Mouse (Mus musculus): ENCODE data around the gene Mark2. TPM values are rescaled to one million over a fixed set of nuclear protein-coding genes. Genes with fewer than 3 reads are reported as not detected.

Mark2 gene
- polyA plus RNA-seq (2014; fragmentation: Nextera tagmentation; extraction: Ambion mirVana), result 47.4 and 50.7 TPM in 2 replicates

GRCm38 (mm10) chr19:7341512-7342397 is at the start of gene Mark2:
Gene Mark2 (minus strand): TSS chr19:7341860.
- ATAC-seq (ENCODE audit: low FRiP score) (peak; percentile 94), DNase-seq (ENCODE audit: low spot score) (peak; percentile 100)
- 2% methylated on average over 61 of the region's 63 CpGs for WGBS
- H3K27me3 ChIP-seq (ENCODE audit: control insufficient read depth, insufficient read depth, low read length), result no peaks in the 10 kb centered on the region
- no peaks in the 10 kb centered on the region for H3K36me3 ChIP-seq (ENCODE audit: control insufficient read depth, insufficient read depth, low read length)
- H3K27ac ChIP-seq (ENCODE audit: low read depth, low read length), result peak within 1 kb of the TSS; percentile 77
- H3K9ac ChIP-seq (ENCODE audit: low read depth, low read length), result peak within 1 kb of the TSS; percentile 82
- H3K4me2 ChIP-seq (replicated peaks; ENCODE audit: low read depth, low read length), result peak within 1 kb of the TSS; percentile 78
- peaks cover 11% of the 10 kb centered on the region for H3K4me1 ChIP-seq (replicated peaks; ENCODE audit: control insufficient read depth, insufficient read depth, low read length)
- no peaks in the 10 kb centered on the region for H3K9me3 ChIP-seq (ENCODE audit: control insufficient read depth, low read length)
- H3K4me3 ChIP-seq (ENCODE audit: low read depth, low read length), result peak within 1 kb of the TSS; percentile 63

- no peaks in the 10 kb centered on the region for H3K9me3 ChIP-seq (ENCODE audit: control insufficient read depth, low read length)
- H3K9ac ChIP-seq (ENCODE audit: low read depth, low read length), result no peak overlapping the region
- ATAC-seq (ENCODE audit: low FRiP score), result no peak
- H3K4me1 ChIP-seq (replicated peaks; ENCODE audit: control insufficient read depth, insufficient read depth, low read length), result no peaks in the 10 kb centered on the region
- DNase-seq (ENCODE audit: low spot score), result no peak
- WGBS, result 87% methylated on average over 6 of the region's 6 CpGs
- H3K27me3 ChIP-seq (ENCODE audit: control insufficient read depth, insufficient read depth, low read length), result no peaks in the 10 kb centered on the region
- H3K4me2 ChIP-seq (replicated peaks; ENCODE audit: low read depth, low read length), result no peak overlapping the region
- no peak overlapping the region for H3K4me3 ChIP-seq (ENCODE audit: low read depth, low read length)
- H3K36me3 ChIP-seq (ENCODE audit: control insufficient read depth, insufficient read depth, low read length), result no peaks in the 10 kb centered on the region
- no peak overlapping the region for H3K27ac ChIP-seq (ENCODE audit: low read depth, low read length)
Observed at GRCm38 (mm10) chr19:7388488-7388887, 46.8 kb upstream of the Mark2 start.

DNA sequence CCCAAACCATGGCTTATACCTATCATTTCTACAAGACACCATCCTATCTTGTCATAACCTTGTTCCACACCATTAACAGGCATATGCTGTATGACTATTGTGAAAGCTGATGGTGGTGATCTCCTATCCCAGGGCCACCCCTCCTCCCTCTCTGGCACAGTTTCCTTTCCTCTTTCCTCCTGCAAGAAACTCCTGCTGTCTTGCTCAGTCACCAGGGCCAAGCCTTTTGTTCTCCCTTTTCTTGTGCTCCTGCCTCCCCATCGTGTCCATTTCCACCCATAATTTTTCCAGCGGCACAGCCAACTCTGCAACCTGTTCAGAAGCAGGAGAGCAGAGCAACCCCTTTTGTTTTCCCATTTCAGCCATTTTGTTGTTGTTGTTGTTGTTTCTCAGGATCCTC is 44.4 kb upstream of the Mark2 start:
- no peaks in the 10 kb centered on the region for H3K27me3 ChIP-seq (ENCODE audit: control insufficient read depth, insufficient read depth, low read length)
- WGBS, result 29% methylated on average over 2 of the region's 2 CpGs
- H3K9ac ChIP-seq (ENCODE audit: low read depth, low read length), result no peak overlapping the region

GRCm38 (mm10) chr19:7382903-7383865 is 41.5 kb upstream of the Mark2 start, which contains the start of gene Spindoc:
Gene Spindoc (minus strand): TSS chr19:7382994.
- peak; percentile 99 for ATAC-seq (ENCODE audit: low FRiP score)
- 1% methylated on average over 46 of the region's 52 CpGs for WGBS
- H3K27me3 ChIP-seq (ENCODE audit: control insufficient read depth, insufficient read depth, low read length), result no peaks in the 10 kb centered on the region
- H3K4me3 ChIP-seq (ENCODE audit: low read depth, low read length), result peak within 1 kb of the TSS; percentile 90
- H3K9ac ChIP-seq (ENCODE audit: low read depth, low read length), result peak within 1 kb of the TSS; percentile 95
- H3K27ac ChIP-seq (ENCODE audit: low read depth, low read length), result peak within 1 kb of the TSS; percentile 76
- no peaks in the 10 kb centered on the region for H3K9me3 ChIP-seq (ENCODE audit: control insufficient read depth, low read length)
- no peaks in the 10 kb centered on the region for H3K36me3 ChIP-seq (ENCODE audit: control insufficient read depth, insufficient read depth, low read length)
- DNase-seq (ENCODE audit: low spot score), result peak; percentile 99
- H3K4me2 ChIP-seq (replicated peaks; ENCODE audit: low read depth, low read length), result peak within 1 kb of the TSS; percentile 90
- no peaks in the 10 kb centered on the region for H3K4me1 ChIP-seq (replicated peaks; ENCODE audit: control insufficient read depth, insufficient read depth, low read length)

More for the DNA sequence above, 44.4 kb upstream of the Mark2 start:
- Histone ChIP-seq H3K4me3 (ENCODE audit: low read depth, low read length) (no peak overlapping the region), H3K36me3 (ENCODE audit: control insufficient read depth, insufficient read depth, low read length) (no peaks in the 10 kb centered on the region), H3K4me1 (replicated peaks; ENCODE audit: control insufficient read depth, insufficient read depth, low read length) (no peaks in the 10 kb centered on the region), H3K9me3 (ENCODE audit: control insufficient read depth, low read length) (no peaks in the 10 kb centered on the region), H3K4me2 (replicated peaks; ENCODE audit: low read depth, low read length) (no peak overlapping the region), H3K27ac (ENCODE audit: low read depth, low read length) (no peak overlapping the region)
- DNase-seq (ENCODE audit: low spot score) (no peak), ATAC-seq (ENCODE audit: low FRiP score) (no peak)

- Histone ChIP-seq H3K27ac (ENCODE audit: low read depth, low read length) (peak overlapping the region; percentile 76), H3K36me3 (ENCODE audit: control insufficient read depth, insufficient read depth, low read length) (no peaks in the 10 kb centered on the region), H3K9me3 (ENCODE audit: control insufficient read depth, low read length) (no peaks in the 10 kb centered on the region), H3K27me3 (ENCODE audit: control insufficient read depth, insufficient read depth, low read length) (no peaks in the 10 kb centered on the region), H3K4me1 (replicated peaks; ENCODE audit: control insufficient read depth, insufficient read depth, low read length) (no peaks in the 10 kb centered on the region), H3K9ac (ENCODE audit: low read depth, low read length) (peak overlapping the region; percentile 95), H3K4me2 (replicated peaks; ENCODE audit: low read depth, low read length) (peak overlapping the region; percentile 90), H3K4me3 (ENCODE audit: low read depth, low read length) (peak overlapping the region; percentile 90)
- under 1% methylated on average over 53 of the region's 60 CpGs for WGBS
- peak; percentile 85 for DNase-seq (ENCODE audit: low spot score)
- no peak; the same call in 1 of the 2 replicates for ATAC-seq (ENCODE audit: low FRiP score)
Observed at GRCm38 (mm10) chr19:7382248-7382902, 40.7 kb upstream of the Mark2 start.

- H3K4me3 ChIP-seq (ENCODE audit: low read depth, low read length), result peak overlapping the region; percentile 90
- DNase-seq (ENCODE audit: low spot score) (no peak), ATAC-seq (ENCODE audit: low FRiP score) (no peak)
- H3K27me3 ChIP-seq (ENCODE audit: control insufficient read depth, insufficient read depth, low read length), result no peaks in the 10 kb centered on the region
- H3K9ac ChIP-seq (ENCODE audit: low read depth, low read length), result peak overlapping the region; percentile 95
- no peaks in the 10 kb centered on the region for H3K9me3 ChIP-seq (ENCODE audit: control insufficient read depth, low read length)
- H3K27ac ChIP-seq (ENCODE audit: low read depth, low read length), result peak overlapping the region; percentile 76
- no peaks in the 10 kb centered on the region for H3K4me1 ChIP-seq (replicated peaks; ENCODE audit: control insufficient read depth, insufficient read depth, low read length)
- 2% methylated on average over 8 of the region's 8 CpGs for WGBS
- no peaks in the 10 kb centered on the region for H3K36me3 ChIP-seq (ENCODE audit: control insufficient read depth, insufficient read depth, low read length)
- peak overlapping the region; percentile 90 for H3K4me2 ChIP-seq (replicated peaks; ENCODE audit: low read depth, low read length)
Observed at GRCm38 (mm10) chr19:7381906-7382247, 40.2 kb upstream of the Mark2 start.

- H3K27me3 ChIP-seq (ENCODE audit: control insufficient read depth, insufficient read depth, low read length), result no peaks in the 10 kb centered on the region
- H3K36me3 ChIP-seq (ENCODE audit: control insufficient read depth, insufficient read depth, low read length), result peaks cover 10% of the 10 kb centered on the region
- H3K4me3 ChIP-seq (ENCODE audit: low read depth, low read length), result no peak overlapping the region
- DNase-seq (ENCODE audit: low spot score), result no peak
- H3K4me2 ChIP-seq (replicated peaks; ENCODE audit: low read depth, low read length), result no peak overlapping the region
- 81% methylated on average over 2 of the region's 2 CpGs for WGBS
- H3K4me1 ChIP-seq (replicated peaks; ENCODE audit: control insufficient read depth, insufficient read depth, low read length), result no peaks in the 10 kb centered on the region
- no peaks in the 10 kb centered on the region for H3K9me3 ChIP-seq (ENCODE audit: control insufficient read depth, low read length)
- no peak overlapping the region for H3K9ac ChIP-seq (ENCODE audit: low read depth, low read length)
- no peak overlapping the region for H3K27ac ChIP-seq (ENCODE audit: low read depth, low read length)
- ATAC-seq (ENCODE audit: low FRiP score), result no peak
Observed at GRCm38 (mm10) chr19:7377639-7378038, 36.0 kb upstream of the Mark2 start.

- no peak overlapping the region for H3K27ac ChIP-seq (ENCODE audit: low read depth, low read length)
- H3K4me3 ChIP-seq (ENCODE audit: low read depth, low read length), result no peak overlapping the region
- H3K36me3 ChIP-seq (ENCODE audit: control insufficient read depth, insufficient read depth, low read length), result peaks cover 19% of the 10 kb centered on the region
- no peak overlapping the region for H3K4me2 ChIP-seq (replicated peaks; ENCODE audit: low read depth, low read length)
- 95% methylated on average over 8 of the region's 8 CpGs for WGBS
- H3K9ac ChIP-seq (ENCODE audit: low read depth, low read length), result no peak overlapping the region
- no peaks in the 10 kb centered on the region for H3K9me3 ChIP-seq (ENCODE audit: control insufficient read depth, low read length)
- ATAC-seq (ENCODE audit: low FRiP score), result no peak
- H3K4me1 ChIP-seq (replicated peaks; ENCODE audit: control insufficient read depth, insufficient read depth, low read length), result no peaks in the 10 kb centered on the region
- H3K27me3 ChIP-seq (ENCODE audit: control insufficient read depth, insufficient read depth, low read length), result no peaks in the 10 kb centered on the region
- DNase-seq (ENCODE audit: low spot score), result no peak
Observed at GRCm38 (mm10) chr19:7374491-7374890, 32.8 kb upstream of the Mark2 start.
